Mouse (Mus musculus) embryonic facial prominence, embryonic 14.5 days (tissue): ENCODE data around the gene Cd3e. TPM values are rescaled to one million over a fixed set of nuclear protein-coding genes. Genes with fewer than 3 reads are reported as not detected.
A peak's percentile ranks its signal among the peaks of the same experiment; 100 is the strongest.

Source experiments
- ATAC-seq: fragments of 200-750 bp; cut with Nextera tagmentation; 2 replicates; pipeline ENCODE4 v1.8.0; 2017; ENCODE audit warnings: low read depth, moderate number of reproducible peaks, moderate TSS enrichment
- DNase-seq: peaks from one replicate; pipeline ENCODE4 v3.0.0-alpha.2; 2015; ENCODE audit warnings: low spot score
- H3K27ac ChIP-seq: fragments of 300-500 bp; sonication (generic); replicated peaks from 2 replicates; pipeline ENCODE4 v1.5.1; 2014; ENCODE audit warnings: low read depth, mild to moderate bottlenecking, low read length, moderate library complexity
- H3K27me3 ChIP-seq: fragments of 300-500 bp; sonication (generic); replicated peaks from 2 replicates; pipeline ENCODE4 v1.6.1; 2014; ENCODE audit warnings: low read length; ENCODE audit not compliant: control insufficient read depth, insufficient read depth
- H3K36me3 ChIP-seq: fragments of 300-500 bp; sonication (generic); 2 replicates; pipeline ENCODE4 v1.6.1; 2014; ENCODE audit warnings: low read length, mixed read lengths; ENCODE audit not compliant: control insufficient read depth, insufficient read depth
- H3K4me1 ChIP-seq: fragments of 300-500 bp; sonication (generic); 2 replicates; pipeline ENCODE4 v1.6.1; 2014; ENCODE audit warnings: antibody characterized with exemption, low read length; ENCODE audit not compliant: control insufficient read depth, insufficient read depth
- H3K4me2 ChIP-seq: fragments of 300-500 bp; sonication (generic); 2 replicates; pipeline ENCODE4 v1.6.1; 2014; ENCODE audit warnings: low read depth, mild to moderate bottlenecking, low read length, moderate library complexity, mixed read lengths
- H3K4me3 ChIP-seq: fragments of 300-500 bp; sonication (generic); 2 replicates; pipeline ENCODE4 v1.5.1; 2014; ENCODE audit warnings: low read depth, mild to moderate bottlenecking, low read length
- H3K9ac ChIP-seq: fragments of 300-500 bp; sonication (generic); 2 replicates; pipeline ENCODE4 v1.6.1; 2014; ENCODE audit warnings: low read depth, mild to moderate bottlenecking, low read length, moderate library complexity, mixed read lengths
- H3K9me3 ChIP-seq: fragments of 300-500 bp; sonication (generic); 2 replicates; pipeline ENCODE4 v1.6.1; 2016; ENCODE audit warnings: low read length; ENCODE audit not compliant: control insufficient read depth
- WGBS: fragments of 180-500 bp; shearing (Covaris S2); extraction: QIAGEN DNeasy Blood & Tissue Kit; methylation state at CpG from one replicate; pipeline ENCODE4 v1.1.7; 2014; 5-methylcytosine and 5-hydroxymethylcytosine counted together
- polyA plus RNA-seq: library from polyadenylated mRNA; unstranded; fragments of >200 nt; fragmentation: Nextera tagmentation; extraction: Ambion mirVana; gene quantifications from 2 replicates; pipeline ENCODE4 v1.2.1, GENCODE M21; 2014

Cd3e gene
- polyA plus RNA-seq, 1 experiment from 2014 or later = 0.25 TPM

DNA sequence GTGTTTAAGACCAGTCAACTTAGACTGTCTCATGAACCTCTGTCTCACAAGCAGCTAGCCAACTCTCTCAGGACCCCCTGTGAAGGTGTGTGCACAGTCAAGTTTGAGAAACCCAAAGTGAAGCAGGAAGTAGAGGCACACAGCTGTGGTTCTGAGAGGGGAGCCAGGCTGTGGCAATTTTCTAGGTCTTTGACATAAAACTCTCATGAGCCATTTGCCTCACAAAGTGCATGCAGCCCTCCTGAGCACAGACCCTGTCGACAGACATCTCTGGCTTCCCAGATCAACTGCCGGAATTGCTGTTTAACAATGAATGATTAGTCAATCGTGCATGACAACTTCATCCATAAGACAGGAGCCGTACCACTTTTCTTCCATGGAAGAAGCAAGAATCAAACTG, 1.1 kb downstream of the Cd3e start:
- H3K9ac ChIP-seq = no peak overlapping the region
- WGBS = 73% methylated on average over 4 of the region's 4 CpGs
- no peaks in the 10 kb centered on the region for H3K36me3 ChIP-seq
- H3K4me3 ChIP-seq = no peak overlapping the region
- H3K27ac ChIP-seq = no peak overlapping the region
- no peaks in the 10 kb centered on the region; the same call in 1 of the 2 replicates for H3K27me3 ChIP-seq
- H3K9me3 ChIP-seq = no peaks in the 10 kb centered on the region
- ATAC-seq (no peak), DNase-seq (no peak)
- no peak overlapping the region for H3K4me2 ChIP-seq
- no peaks in the 10 kb centered on the region for H3K4me1 ChIP-seq

DNA sequence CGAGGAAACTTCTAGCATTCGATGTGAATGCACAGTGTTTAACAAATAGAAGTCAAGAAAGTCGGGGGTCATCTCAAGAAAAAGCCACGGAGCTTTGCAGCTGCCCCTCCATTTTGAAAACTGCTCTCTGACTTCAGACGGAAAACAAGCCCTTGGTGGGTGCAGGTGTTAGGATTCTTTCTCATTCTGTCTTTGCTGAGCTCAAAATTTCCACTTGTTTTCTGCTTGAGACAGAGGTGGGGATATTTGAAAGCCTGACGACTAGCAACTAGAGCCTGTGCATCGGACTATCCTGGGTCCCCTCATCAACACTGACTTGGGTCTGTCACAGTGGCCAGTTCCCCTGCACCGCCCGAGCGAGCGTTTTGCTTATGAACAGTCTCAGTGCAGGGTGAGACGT, 2.0 kb downstream of the Cd3e start:
- 69% methylated on average over 12 of the region's 12 CpGs for WGBS
- H3K9ac ChIP-seq = no peak overlapping the region
- H3K4me2 ChIP-seq = no peak overlapping the region
- DNase-seq (no peak), ATAC-seq (no peak)
- H3K36me3 ChIP-seq = no peaks in the 10 kb centered on the region
- H3K27me3 ChIP-seq = no peaks in the 10 kb centered on the region; the same call in 1 of the 2 replicates
- H3K27ac ChIP-seq = no peak overlapping the region
- no peaks in the 10 kb centered on the region for H3K9me3 ChIP-seq
- H3K4me3 ChIP-seq = no peak overlapping the region
- no peaks in the 10 kb centered on the region for H3K4me1 ChIP-seq

DNA sequence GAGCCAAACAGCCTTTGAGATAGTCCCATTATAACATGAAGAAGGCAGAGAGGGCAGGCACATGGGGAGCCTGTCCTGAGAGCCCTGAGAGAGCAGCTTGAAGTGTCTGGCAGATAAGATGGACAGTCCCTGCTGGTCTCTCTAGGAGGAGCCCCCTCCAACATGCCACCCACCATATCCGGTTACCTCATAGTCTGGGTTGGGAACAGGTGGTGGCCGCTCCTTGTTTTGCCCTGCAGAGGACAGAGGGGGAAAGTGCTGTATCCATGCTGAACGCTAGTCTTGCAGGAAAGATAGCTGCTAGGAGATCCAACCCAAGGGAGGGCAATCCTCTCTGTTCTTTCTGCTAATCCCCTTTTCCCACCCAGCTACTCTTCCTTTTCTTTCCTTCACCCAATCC, 9.2 kb downstream of the Cd3e start:
- Histone ChIP-seq H3K9ac (no peak overlapping the region), H3K9me3 (no peaks in the 10 kb centered on the region), H3K4me1 (no peaks in the 10 kb centered on the region), H3K27ac (no peak overlapping the region), H3K4me2 (no peak overlapping the region), H3K36me3 (no peaks in the 10 kb centered on the region), H3K4me3 (no peak overlapping the region), H3K27me3 (no peaks in the 10 kb centered on the region; the same call in 1 of the 2 replicates)
- ATAC-seq (peak; percentile 89; the same call in 1 of the 2 replicates), DNase-seq (peak; percentile 64)
- WGBS = 66% methylated on average over 3 of the region's 3 CpGs

DNA sequence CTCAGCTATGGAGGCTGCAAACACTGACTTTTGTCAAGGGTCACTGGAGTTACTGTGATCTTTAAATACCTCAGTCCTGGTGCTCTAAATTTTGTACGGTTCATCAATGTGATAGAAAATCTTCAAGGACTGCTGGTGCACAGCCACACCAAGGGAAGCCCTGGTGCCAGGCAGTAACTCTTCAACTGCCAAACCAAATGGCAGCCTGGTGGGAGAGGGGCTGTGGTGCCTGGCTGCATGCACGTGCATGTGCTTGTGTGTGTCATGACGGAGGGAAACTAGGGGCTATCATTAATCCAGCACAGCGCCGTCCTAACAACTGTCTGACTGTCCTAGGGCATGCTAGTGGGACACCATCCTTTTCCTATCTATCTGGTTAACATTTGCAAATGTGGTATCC, 9.7 kb downstream of the Cd3e start:
- no peaks in the 10 kb centered on the region; the same call in 1 of the 2 replicates for H3K27me3 ChIP-seq
- no peaks in the 10 kb centered on the region for H3K36me3 ChIP-seq
- no peaks in the 10 kb centered on the region for H3K9me3 ChIP-seq
- 72% methylated on average over 5 of the region's 5 CpGs for WGBS
- H3K9ac ChIP-seq = no peak overlapping the region
- no peak overlapping the region for H3K4me3 ChIP-seq
- no peak overlapping the region for H3K4me2 ChIP-seq
- peak; percentile 47; the same call in 1 of the 2 replicates for ATAC-seq
- no peak for DNase-seq
- no peaks in the 10 kb centered on the region for H3K4me1 ChIP-seq
- no peak overlapping the region for H3K27ac ChIP-seq

DNA sequence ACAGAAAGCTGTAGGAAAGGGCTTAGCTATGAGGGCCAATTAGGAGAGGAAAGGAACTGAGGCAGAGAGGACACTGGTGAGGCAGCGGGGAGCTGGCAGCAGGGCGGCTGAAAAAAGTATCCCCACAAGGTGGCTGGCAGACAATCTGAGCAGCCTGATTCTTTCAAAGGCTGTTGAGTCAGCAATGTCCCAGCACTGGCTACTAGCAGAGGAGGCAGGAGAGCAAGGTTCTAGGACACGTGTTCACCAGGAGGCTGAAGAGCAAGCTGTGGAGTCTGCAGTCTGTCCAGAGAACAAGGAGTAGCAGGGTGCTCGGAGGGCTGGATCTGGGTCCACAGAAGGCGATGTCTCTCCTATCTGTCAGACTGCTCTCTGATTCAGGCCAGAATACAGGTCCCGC, 10.3 kb downstream of the Cd3e start:
- H3K27ac ChIP-seq = no peak overlapping the region
- H3K36me3 ChIP-seq = no peaks in the 10 kb centered on the region
- H3K27me3 ChIP-seq = no peaks in the 10 kb centered on the region; the same call in 1 of the 2 replicates
- H3K9me3 ChIP-seq = no peaks in the 10 kb centered on the region
- no peak overlapping the region for H3K9ac ChIP-seq
- no peak for DNase-seq
- no peak overlapping the region for H3K4me2 ChIP-seq
- no peak for ATAC-seq
- H3K4me1 ChIP-seq = no peaks in the 10 kb centered on the region
- 66% methylated on average over 6 of the region's 6 CpGs for WGBS
- no peak overlapping the region for H3K4me3 ChIP-seq

DNA sequence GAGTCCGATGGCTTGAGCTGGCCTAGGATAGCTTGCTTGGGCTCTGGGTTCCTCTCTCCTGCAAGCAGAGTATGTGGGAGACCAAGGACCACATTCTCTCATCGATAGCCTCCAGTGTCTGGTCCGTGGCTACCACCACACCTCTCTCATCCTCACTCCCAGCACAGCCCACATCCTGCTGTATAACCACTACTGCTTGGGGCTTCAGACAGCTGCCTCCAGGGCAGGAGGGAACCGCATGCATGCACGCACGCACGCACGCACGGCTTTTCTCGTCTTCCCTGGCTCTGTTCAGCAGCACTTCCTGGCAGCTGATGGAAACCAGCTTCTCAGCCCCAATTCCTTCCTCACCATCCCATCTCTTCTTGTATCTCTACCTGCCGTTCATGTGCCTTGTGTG, 11.3 kb downstream of the Cd3e start:
- Histone ChIP-seq H3K9me3 (no peaks in the 10 kb centered on the region), H3K27ac (no peak overlapping the region), H3K4me2 (no peak overlapping the region), H3K4me3 (no peak overlapping the region), H3K36me3 (no peaks in the 10 kb centered on the region), H3K9ac (no peak overlapping the region), H3K4me1 (no peaks in the 10 kb centered on the region), H3K27me3 (no peaks in the 10 kb centered on the region)
- DNase-seq = no peak
- ATAC-seq = no peak
- WGBS = 56% methylated on average over 11 of the region's 11 CpGs

DNA sequence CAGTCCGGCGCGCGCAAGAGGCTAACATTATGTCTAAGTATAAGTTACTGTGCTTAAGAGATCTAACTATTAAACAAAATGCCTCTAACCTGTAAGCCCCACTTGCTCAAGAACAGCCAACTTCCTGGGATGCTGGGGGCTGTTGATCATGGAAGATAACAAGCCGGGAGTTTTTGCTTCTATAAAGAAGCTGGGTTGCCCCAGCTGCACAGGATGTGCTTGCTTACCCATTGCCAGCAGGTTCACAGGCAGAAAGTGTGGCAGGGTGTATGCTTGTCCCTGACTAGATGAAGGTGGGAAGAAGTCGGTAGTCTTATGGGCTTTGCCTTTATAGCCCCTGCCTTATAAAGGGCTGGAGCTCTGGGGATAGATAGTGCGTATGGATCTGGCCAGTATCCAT, 12.8 kb downstream of the Cd3e start:
- Histone ChIP-seq H3K9me3 (no peaks in the 10 kb centered on the region), H3K4me1 (no peaks in the 10 kb centered on the region), H3K9ac (no peak overlapping the region), H3K36me3 (no peaks in the 10 kb centered on the region), H3K27me3 (no peaks in the 10 kb centered on the region), H3K4me3 (no peak overlapping the region), H3K27ac (no peak overlapping the region), H3K4me2 (no peak overlapping the region)
- ATAC-seq (no peak), DNase-seq (no peak)
- WGBS = 93% methylated on average over 7 of the region's 7 CpGs

DNA sequence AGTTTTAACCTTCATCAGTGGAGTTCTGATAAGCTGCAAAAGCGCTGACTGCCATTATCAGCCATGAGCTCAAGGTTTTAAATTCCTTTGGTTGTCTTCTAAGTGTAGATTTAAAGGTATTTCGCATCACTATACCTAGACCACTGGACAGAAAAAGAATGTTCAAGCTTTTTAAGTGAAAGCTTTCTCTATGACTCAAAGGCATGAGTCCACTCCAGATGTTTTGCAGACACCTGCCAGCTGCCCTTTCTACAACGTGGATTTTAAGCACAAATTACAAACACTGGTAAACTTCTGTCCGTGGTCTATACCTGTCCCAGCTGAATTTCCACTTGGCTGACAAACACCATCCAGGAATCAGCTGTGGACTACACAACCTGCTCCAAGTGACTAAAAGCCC, 14.5 kb downstream of the Cd3e start:
- no peak for DNase-seq
- WGBS = 69% methylated on average over 4 of the region's 4 CpGs

DNA sequence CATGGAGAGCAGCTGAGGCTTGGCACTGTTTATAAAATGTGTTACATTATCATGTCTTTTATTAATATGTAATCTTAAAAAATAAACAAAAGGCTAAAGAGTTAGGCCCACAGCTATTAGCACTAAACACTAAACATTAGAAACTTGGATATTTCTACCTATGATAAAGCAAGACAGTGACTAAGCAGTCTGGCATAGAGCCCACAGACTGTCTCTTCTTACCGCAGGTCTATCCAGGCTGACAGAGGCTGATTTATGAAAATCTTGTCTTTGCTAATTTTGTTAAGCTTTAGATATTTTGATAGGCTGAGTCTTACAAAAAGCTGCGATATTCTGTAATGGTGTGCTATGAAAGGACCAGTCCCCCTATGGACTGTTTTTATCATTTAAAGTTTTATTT, 16.2 kb downstream of the Cd3e start:
- H3K4me2 ChIP-seq = no peak overlapping the region
- no peaks in the 10 kb centered on the region for H3K4me1 ChIP-seq
- no peak overlapping the region for H3K9ac ChIP-seq
- ATAC-seq (no peak), DNase-seq (no peak)
- H3K4me3 ChIP-seq = no peak overlapping the region
- no peaks in the 10 kb centered on the region for H3K27me3 ChIP-seq
- no peak overlapping the region for H3K27ac ChIP-seq
- 83% methylated on average over 2 of the region's 2 CpGs for WGBS
- H3K36me3 ChIP-seq = no peaks in the 10 kb centered on the region
- H3K9me3 ChIP-seq = no peaks in the 10 kb centered on the region

More for the DNA sequence above, 14.5 kb downstream of the Cd3e start:
- Histone ChIP-seq H3K4me2 (no peak overlapping the region), H3K9me3 (no peaks in the 10 kb centered on the region), H3K27me3 (no peaks in the 10 kb centered on the region), H3K9ac (no peak overlapping the region), H3K27ac (no peak overlapping the region), H3K4me1 (no peaks in the 10 kb centered on the region), H3K4me3 (no peak overlapping the region), H3K36me3 (no peaks in the 10 kb centered on the region)
- no peak for ATAC-seq
